Mouse (Mus musculus) embryo, embryonic 10.5 days (tissue): ENCODE measurements around the gene Atp2b4.
"Not testable (repeated sequence)": the region's sequence is repeated elsewhere in the genome, so short reads cannot be mapped to it uniquely, and the experiment has no call there.

Source experiments
- DNase-seq: peaks from one replicate; pipeline ENCODE4 v3.0.0-alpha.2; 2015; ENCODE audit warnings: low spot score

Atp2b4 gene

DNA sequence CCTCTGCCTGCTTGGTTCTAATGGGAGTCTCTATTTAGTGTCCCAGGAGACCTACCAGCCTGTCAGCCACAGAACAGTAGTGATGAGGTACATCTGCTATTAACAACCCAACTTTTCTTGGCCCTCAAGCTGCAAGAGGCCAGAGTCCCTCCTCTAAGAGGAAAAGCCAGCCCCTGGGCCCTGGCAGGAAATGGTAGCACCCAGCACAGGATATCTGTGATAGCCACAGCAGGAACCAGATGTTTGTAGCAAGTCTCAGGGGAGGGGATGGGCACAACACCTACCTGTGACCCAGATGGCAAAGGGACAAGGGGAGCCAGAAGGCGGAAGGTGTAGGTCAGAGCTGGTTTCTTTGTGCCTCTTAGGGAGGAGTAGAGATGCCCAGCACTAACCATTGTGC is 106.0 kb downstream of the Atp2b4 start:
- no peak for DNase-seq

DNA sequence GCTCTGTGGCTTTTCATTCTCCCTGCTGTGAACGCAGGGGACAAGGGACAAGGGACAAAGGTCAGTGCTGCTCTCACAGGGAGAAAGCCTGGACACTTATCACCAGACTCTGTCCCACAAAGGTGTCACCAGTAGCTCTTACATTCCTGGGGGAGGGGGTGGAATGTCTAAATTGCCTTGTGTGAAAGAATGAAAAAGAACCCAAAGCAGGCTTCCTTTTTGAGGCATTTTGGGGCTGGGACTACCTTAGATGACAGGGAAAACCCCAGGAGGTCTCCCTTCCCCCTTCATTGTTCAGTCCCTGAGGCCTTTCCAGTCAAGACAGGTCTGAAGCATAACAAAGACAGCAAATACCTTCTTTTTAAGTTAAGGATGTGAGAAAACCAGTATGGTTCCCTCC is 106.5 kb downstream of the Atp2b4 start:
- DNase-seq = peak; percentile 54

DNA sequence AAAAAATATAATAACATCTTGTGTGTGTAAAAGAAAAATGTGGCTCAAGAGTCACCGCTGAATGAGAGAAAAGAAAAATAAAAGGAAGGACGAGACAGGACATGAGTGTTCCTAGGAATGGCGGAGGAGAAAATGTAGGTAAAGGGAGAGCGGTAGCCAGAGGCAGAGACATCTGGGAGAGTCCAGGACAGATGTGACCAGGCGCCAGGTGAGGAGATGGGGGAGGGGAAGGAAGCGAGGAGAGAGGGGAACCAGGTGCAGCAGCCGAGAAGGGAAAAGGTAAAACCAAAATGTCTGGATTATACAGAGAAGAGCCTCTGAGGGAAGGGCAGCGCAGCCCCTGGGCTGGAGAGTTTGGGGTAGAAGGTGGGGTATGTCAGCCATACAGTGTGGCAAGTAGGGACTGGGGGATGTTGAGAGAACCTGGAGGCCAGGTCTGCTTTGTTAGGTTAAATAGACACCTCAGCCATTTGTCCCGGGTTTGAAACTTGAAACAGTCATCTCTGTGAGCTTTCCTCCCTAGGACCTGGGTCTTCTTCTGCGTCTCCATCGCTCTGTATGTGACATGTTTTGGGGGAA is 107.2 kb downstream of the Atp2b4 start:
- DNase-seq = no peak

DNA sequence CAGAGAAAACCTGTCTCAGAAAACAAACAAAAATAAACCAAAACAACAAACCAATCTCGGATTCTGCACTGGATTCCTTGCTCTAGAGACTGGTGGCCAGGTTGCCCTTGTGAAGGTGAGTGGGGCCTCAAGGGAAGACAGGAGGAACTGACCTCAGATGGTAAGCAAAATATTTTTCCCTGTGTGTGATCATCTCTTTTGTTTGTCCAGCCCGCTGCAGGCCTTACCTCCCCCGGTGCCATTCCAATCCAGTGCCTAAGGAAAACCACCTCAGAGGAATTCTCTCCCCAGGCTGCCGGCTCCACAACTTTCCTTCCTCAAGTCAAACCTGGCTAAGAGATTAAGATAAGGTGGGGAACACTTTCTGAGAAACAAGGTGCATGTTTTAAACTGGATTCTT is 108.6 kb downstream of the Atp2b4 start:
- DNase-seq = no peak

DNA sequence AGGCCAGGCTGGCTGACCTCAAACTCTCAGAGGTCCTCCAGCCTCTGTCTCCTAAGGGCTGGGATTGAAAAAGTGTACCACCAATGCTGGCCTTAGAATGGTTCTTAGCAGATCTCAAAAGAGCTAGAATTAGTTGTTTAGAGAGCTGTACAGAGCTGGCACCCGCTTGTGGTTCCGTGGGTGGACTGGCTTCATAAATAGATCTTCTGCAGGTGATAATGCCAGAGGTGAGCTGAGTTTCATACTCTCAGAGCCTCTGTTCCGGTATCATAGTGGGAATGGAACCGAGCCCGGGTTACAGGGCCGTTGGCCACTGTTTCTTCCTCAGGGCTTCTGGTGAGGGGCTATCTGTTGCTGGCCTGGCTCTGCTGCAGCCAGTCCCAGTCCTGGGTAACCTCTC is 109.8 kb downstream of the Atp2b4 start:
- no peak for DNase-seq

DNA sequence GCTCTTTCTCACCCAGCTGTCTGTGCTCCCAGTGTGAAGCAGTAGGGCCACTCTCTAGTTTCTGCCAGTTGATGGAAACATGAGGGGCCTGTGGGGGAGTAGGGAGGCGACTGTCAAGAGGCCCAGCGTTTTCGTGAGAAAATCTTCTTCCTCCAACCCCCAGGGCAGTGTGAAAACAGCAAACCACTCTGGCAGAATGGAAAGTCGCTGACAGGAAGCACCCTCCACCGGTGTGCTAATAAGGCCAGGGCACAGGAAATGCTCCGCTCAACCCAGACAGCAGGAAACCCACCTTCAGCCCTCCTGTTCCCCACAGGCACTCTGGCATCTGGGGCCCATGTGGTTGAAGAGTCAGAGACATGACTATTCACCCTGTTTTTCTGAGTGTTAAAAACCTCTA is 110.9 kb downstream of the Atp2b4 start, which contains the start of gene Lax1:
Gene Lax1, minus strand, starts transcription at position 212 of the 400 bp plus-strand sequence.
- DNase-seq = no peak

DNA sequence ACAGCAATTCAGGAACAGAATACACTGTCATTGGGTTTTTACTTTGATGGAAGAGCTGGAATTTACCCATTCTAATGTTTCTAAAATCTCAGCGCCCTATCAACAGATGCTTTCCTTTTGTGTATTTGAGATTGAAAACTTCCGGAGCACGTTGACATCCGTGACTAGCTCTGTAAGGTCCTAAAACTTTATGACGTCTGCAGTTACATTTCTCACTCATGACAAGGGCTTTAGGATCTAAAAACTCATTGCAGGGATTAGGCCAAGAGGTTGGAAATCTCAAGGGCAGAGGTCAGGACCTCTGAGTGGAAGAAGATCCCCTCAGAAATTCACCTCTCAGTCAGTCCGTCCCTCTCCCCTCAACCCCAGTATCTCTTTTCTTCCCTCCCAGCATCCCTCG is 112.5 kb downstream of the Atp2b4 start:
- DNase-seq = no peak

DNA sequence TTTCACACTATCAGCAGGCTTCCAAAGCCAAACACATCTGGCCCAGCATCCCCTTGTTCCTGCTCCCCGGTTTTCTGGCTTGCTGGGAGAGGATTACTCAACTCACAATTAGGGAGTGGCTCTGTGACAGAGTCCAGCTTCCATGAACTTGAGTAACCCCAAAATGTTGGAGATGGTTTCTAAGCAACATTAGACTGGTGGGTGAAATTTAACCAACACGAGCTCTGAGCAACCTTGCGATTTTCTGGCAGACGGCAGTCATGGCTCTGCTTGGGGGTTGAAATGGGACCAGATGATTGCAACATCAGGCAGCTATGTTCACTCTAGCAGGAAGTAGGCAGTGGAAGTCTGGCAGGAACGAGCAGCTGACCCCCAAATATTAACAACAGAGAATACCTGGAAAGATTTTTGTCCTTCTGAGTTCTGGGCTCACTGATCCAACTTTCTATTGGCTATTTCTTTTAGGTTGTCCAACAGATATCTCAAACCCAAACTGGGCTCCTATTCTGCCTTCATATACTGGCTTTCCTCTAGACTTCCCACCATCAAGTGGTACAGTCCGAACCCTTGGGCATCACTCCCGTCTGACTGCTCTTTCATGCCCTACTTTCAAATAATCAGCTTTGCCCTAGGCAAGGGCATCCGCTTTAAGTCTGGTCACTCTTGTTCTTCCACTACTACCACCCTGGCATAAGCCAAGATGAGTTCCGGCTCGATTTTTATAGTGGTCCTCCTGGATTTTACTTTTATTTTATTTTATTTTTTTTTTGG is 114.9 kb downstream of the Atp2b4 start:
- DNase-seq = no peak

DNA sequence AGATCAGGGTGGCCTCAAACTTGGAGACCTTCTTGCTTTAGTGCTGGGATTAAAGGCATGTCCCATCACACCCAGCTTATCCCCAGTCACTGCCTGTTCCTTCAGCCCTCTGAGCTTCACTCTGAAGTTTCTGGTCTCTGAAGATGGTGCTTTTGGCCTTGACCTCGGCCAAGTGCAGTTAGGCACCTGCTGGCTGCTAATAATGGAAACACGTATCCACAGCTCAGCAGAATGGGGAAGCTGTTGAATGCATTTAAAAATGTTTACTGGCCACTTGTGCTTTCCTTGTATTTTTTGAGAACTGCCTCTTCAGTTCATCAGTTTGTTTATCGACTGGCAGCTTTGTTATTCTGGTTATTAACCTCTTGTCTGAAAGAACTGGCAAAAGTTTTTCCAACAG is 129.0 kb downstream of the Atp2b4 start:
- no peak for DNase-seq

DNA sequence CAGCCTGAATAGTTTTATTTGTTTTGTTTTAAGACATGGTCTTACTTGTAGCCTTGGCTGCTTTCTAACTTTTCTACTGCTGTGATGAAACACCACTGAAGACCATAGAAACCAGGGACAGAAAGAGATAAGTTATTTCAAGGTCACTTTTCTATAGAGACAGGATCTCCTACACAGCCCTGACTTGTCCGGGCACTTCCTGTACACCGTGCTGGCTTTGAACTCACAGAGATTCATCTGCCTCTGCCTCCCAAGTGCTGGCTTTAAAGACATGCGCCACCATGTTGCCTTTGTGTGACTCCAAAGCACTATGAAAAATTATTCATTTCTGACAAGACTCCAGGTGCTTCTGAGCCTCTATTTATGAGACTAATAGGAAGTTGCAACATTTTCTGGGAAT is 129.6 kb downstream of the Atp2b4 start:
- no peak for DNase-seq

DNA sequence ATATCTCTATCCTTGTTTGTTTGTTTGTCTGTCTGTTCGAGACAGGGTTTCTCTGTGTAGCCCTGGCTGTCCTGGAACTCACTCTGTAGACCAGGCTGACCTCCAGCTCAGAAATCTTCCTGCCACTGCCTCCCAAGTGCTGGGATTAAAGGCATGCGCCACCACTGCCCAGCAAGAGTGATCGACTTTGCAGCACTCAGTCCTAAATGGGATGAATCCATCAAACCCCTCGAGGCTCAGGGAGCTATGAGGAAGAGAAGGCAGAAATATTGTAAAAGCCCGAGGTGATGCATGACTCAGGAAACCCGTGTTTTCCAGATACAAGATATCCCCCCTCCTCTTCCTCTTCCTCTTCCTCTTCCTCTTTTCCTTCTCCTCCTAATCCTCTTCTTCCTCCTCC is 130.1 kb downstream of the Atp2b4 start:
- no peak for DNase-seq

DNA sequence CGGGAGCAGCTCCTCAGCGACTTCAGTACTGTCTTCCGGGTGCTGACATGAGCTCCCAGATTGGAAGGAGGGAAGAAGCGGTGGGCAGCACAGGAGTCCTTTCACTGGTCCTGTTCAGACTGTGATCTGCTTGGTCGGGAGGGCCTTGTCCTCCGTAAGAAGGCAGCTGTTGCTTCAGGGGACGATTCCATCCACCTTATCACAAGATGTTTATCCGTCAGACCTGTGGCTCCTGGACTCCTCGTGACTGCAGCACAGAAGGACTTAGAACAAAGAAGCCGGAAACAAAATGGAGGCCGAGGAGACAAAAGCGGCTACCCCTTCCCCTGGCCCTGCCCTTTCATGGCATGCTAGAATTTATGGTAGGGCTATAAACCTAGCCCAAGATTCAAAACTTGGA is 130.7 kb downstream of the Atp2b4 start:
- no peak for DNase-seq

DNA sequence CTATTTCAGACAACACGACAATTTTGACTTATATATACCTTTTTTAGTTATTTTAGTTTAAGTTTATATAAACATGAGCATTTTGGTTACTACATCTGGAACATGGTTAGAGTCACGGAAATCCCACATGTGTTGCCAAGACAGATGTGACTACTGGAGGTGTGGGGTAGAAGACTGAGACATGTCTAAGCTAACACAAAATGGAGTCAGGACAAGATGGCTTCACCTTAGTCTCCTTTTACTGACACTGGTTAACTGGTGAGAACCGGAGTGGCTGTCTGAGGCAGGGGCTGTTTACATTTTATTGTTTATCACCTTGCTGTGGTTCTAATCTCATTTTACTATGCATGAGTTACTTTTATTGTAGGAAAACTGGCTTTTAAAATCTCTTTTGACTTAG is 132.2 kb downstream of the Atp2b4 start:
- no peak for DNase-seq

DNA sequence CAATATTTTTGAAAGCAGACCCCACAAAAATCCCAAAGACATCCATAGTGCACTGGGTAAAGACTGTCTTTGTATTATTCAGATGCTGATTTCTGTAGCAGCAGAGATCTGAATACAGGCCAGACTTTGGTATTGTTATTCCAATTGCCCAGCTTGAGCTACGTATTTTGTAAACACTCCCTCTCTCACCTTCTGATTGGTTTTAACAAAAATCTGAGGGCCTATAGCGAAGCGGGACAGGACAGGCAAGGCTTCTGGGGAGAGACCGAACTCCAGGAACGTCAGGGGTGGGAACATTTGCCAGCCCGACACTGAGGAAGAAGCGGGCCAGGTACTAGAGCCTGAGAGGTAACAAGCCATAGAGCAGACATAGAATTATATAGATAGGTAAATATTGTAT is 133.1 kb downstream of the Atp2b4 start:
- DNase-seq = no peak

DNA sequence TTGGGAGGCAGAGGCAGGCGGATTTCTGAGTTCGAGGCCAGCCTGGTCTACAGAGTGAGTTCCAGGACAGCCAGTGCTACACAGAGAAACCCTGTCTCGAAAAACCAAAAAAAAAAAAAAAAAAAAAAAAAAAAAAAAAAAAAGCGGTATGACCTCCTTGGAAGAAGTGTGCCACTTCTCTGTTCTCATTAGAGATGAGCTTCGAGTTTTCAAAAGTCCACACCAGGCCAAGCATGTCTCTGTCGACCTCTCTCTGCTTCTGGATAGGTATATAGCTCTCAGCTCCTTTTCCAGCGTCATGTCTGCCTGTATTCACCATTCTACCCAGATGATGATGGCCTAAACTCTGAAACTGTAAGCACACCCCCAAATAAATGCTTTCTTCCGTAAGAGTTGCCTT is 135.1 kb downstream of the Atp2b4 start:
- DNase-seq = not testable (repeated sequence)

DNA sequence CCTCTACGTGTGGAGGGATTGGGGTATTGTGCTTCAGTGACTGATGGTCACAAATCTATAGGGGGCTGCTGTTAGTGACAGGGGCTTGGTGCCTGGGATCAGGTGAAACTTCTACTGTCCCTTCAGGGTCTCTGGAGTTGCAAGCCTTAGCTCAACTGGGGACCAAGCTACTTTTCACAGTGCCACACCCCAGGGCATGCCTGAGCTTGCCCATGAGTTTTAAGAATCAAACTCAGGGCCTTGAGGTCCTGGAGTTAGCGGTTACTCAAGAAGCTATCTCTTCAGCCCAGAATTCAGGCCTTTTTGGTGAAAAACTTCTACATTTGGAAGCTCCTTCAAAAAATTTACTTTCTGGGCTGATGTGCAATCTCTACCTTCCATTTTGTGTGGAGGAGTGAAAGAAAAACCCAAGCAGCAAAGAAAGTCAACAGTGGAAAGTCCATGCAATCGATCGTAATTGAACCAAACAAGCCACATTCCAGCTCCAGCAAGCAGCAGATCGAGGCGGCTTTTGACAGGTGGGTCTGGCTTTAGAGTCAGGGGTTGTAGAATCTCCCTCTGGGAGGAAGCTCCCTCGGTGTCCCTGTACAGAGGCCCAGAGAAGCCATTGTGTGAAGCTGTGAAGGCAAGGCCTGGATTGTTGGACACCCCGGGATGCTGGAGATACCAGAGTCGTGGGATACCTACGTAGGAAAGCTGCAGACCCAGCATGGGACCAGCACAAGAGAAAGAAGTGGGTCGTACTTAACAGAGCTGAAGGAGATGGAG is 136.5 kb downstream of the Atp2b4 start:
- no peak for DNase-seq

DNA sequence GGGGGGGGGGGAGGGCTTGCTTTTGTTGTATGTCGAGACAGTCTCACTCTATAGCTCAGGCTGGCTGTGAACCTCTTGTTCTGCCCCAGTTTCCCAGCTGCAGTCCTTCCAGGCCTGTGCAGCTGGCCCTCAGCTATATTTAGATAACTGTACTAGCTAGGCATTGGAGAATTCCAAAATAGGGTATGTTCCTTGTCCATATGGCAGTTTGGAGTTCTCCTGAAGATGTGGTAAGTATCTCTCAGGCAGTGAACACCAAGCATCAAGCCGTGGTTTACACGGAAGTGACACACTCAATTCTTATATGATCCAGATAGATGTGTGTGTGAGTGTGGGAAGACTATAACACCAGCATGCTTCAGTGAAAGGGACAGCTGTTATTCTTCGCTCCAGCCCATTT is 137.4 kb downstream of the Atp2b4 start:
- no peak for DNase-seq

DNA sequence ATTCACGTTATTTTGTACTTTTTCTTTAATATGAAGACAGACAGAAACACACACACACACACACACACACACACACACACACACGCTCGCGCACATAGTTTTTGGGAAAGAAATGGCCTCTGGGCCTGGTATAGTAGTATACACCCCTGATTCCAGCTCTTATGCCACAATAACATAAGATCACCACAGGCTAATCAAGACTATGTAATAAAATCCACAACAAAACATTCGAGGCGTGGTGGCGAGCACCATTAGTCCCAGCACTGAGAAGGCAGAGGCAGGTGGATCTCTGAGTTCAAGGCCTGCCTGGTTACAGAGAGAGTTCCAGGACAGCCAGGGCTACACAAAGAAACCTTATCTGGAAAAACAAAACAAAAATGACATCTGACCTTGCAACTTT is 137.9 kb downstream of the Atp2b4 start:
- no peak for DNase-seq

DNA sequence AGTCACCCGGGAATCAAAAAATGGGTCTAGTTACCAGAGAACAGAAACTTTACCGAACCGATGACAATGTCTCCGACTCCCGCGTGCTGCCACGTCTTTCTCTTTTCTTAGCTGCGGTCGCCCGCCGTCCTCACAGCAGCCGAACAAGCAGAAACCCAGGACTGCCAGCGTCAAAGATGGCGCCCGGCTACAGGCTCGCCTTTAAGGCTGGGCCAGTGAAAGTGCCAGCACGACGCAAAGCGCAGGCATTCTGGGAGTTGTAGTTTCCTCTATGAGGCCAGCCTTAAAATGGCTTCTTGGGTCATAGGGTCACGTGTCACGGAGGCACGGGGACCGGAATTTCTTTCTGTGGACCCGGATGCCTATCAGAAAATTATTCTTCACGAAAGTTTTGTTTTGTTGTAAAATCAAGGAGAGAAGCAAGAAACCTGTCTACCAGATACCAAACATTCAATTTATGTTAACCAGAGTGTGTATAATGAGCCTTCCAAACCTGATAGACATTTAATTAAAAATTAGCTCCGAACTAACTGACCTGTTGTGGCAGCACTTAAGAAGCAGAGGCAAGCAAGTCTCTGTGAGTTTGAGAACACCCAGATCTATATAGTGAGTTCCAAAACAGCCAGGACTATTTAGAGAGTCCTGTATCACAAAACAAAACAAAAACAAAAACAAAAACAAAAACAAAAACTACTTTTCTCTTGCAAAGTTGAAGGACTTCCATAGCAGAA is 139.5 kb downstream of the Atp2b4 start, which contains the start of gene Gm38394:
Gene Gm38394, minus strand, starts transcription at position 116 of the 731 bp plus-strand sequence.
- DNase-seq = peak; percentile 99

DNA sequence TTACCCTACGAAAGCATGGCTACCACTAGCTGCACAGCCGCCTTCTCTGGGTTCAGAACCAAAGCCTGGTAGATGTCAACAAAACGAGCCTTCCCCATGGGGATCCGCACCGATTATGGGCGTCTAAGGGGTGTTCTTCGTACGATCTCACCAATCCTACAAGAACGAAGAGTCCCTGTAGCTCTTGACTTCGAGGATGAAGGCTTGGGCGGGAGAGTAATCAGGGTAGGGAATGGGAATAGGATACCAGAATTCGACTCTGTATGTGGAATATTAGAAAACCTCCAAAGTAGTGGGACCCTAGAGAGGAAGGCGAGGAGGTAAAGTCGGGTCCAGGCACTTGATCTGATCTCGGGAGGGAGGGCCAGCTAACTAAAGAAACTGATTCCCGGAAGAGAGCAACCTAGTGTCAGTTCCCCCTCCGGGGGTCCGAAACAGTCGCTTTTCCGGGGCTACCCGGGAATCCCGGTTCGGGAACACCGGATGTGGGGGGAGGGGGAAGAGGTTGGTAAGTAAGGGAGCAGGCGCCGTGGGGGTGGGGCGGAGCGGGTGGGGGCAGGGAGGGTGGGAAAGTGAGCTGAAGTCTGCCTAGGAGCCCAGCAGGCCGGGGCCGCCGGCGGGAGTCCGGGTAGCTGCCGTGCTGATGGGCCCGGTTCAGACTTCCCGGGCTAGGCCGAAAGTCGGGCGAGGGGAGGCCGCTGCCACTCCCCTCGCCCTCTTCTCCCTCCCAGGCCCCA is 140.2 kb downstream of the Atp2b4 start, which contains the start of gene Zbed6:
Gene Zbed6, minus strand, starts transcription at position 420 of the 737 bp plus-strand sequence.
- DNase-seq = peak; percentile 85

DNA sequence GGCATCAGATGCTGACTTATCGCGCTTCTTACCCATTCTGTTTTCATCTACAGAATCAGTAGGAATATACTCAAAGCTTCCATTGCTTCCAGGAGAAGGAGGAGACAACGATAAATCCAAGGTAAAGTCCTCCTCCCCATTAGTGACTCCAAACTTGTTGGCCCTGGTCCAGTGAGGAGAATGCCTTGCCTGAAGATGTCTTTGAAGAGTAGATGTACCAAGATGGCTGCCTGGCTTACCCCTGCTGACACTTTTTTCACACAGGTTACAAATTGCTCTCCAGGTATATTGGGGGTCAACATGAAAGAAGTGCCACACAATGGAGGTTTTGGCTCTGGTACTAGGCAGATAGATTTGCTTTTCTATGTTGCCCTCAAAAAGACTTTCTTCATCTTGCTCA is 142.0 kb downstream of the Atp2b4 start:
- no peak for DNase-seq

DNA sequence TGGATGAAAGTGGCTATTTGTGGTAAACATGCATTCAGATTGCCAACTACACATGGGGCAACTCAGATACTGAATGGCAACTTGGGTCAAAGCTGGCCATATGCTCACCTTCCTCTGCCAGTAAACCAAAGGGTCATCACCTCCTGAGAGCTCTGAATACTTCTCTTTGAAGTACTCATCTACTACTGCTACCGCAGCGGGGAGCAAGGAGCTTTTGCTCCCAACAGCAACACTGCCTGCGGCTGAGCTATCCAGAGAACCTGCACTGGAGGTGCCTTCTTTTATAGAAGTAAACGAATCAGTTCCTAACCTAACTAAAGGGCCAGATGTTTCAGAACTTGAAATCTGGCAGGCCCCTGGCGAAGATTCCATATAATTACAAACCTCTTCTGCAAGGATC is 144.0 kb downstream of the Atp2b4 start:
- no peak for DNase-seq
